Mouse (Mus musculus) bone marrow, adult 2 months (tissue): Measurements from ENCODE around the gene Rhbdf1.
A peak's percentile ranks its signal among the peaks of the same experiment; 100 is the strongest.

Experiments
- CTCF ChIP-seq: fragments of 200-500 bp; IDR thresholded peaks from 2 replicates; pipeline ENCODE4 v1.5.1; 2011; ENCODE audit warnings: low read length, control low read depth; ENCODE audit not compliant: control insufficient read depth, insufficient read depth
- POLR2A ChIP-seq: fragments of 200-500 bp; IDR thresholded peaks from 2 replicates; pipeline ENCODE4 v1.6.1; 2011; ENCODE audit warnings: low read depth, mild to moderate bottlenecking, control low read depth, low read length, borderline replicate concordance; ENCODE audit not compliant: control insufficient read depth

GRCm38 (mm10) chr11:32238093-32238860 lies 16.2 kb upstream of the Rhbdf1 start:
- TF ChIP-seq CTCF (peak; percentile 97), POLR2A (no peak)
